Mouse (Mus musculus): ENCODE measurements at regions not wholly inside any gene's neighbourhood (a gene's known extent, or its start where the extent isn't known, plus 50 kb on each side); places are given as distances from the start of the nearest gene placed in this dataset.

GRCm38 (mm10) chr2:115499904-115500303, 81.6 kb upstream of the BC052040 start:
- intact Hi-C loops (cut with DNase I), result no loop called here
- DNase-seq, result no peak

GRCm38 (mm10) chr2:115509527-115509926, 72.0 kb upstream of the BC052040 start:
- no peak for DNase-seq
- intact Hi-C loops (cut with DNase I), result no loop called here

- intact Hi-C loops (cut with DNase I), result no loop called here
Measured at GRCm38 (mm10) chr2:115511146-115511545, 70.4 kb upstream of the BC052040 start.

GRCm38 (mm10) chr2:115511612-115512525, 69.6 kb upstream of the BC052040 start:
- intact Hi-C loops (cut with DNase I), result no loop called here
- DNase-seq, result no peak

More at GRCm38 (mm10) chr2:115511146-115511545, 70.4 kb upstream of the BC052040 start:
- DNase-seq, result no peak

GRCm38 (mm10) chr2:115512891-115513290, 68.6 kb upstream of the BC052040 start:
- intact Hi-C loops (cut with DNase I), result no loop called here
- no peak for DNase-seq

GRCm38 (mm10) chr2:115513774-115514231, 67.7 kb upstream of the BC052040 start:
- DNase-seq, result no peak
- intact Hi-C loops (cut with DNase I), result no loop called here

GRCm38 (mm10) chr2:115514831-115515428, 66.6 kb upstream of the BC052040 start:
- no peak for DNase-seq
- intact Hi-C loops (cut with DNase I), result no loop called here

- intact Hi-C loops (cut with DNase I), result no loop called here
- no peak for DNase-seq
Measured at GRCm38 (mm10) chr2:115515470-115515869, 66.0 kb upstream of the BC052040 start.

- no peak for DNase-seq
- intact Hi-C loops (cut with DNase I), result no loop called here
Measured at GRCm38 (mm10) chr2:115516824-115517223, 64.7 kb upstream of the BC052040 start.

GRCm38 (mm10) chr2:115519974-115520373, 61.5 kb upstream of the BC052040 start:
- no peak for DNase-seq
- intact Hi-C loops (cut with DNase I), result no loop called here

GRCm38 (mm10) chr2:115520413-115521139, 60.9 kb upstream of the BC052040 start:
- DNase-seq, result no peak
- intact Hi-C loops (cut with DNase I), result no loop called here

GRCm38 (mm10) chr2:115529878-115530277, 51.6 kb upstream of the BC052040 start:
- intact Hi-C loops (cut with DNase I), result no loop called here
- no peak for DNase-seq
